ENCODE assay signal across 7 mouse cellular contexts in genomic region chr7:30099297-30099696, GRCm38 (mm10). TPM values are rescaled to one million over a fixed set of nuclear protein-coding genes. Genes with fewer than 3 reads are reported as not detected.
DNase-seq lines count a peak whose midpoint lies in the region; TF ChIP-seq lines count a peak whose summit lies in the region.

No protein-coding gene starts in this region.

- no peak for TF ChIP-seq POLR2A in brain, embryonic 14.5 days (IDR thresholded peaks at IDR 0.05; ENCODE audit: borderline replicate concordance, extremely low read depth, insufficient read depth, insufficient read length, poor library complexity, severe bottlenecking)

- intact Hi-C loops in left cerebral cortex, postnatal 4 days (cut with DNase I): no loop called here

- peak; percentile 72 for DNase-seq in left cerebral cortex, adult 11 months (ENCODE audit: low spot score)
- no peak for DNase-seq in left cerebral cortex, postnatal 4 days
- peak; percentile 71 for DNase-seq in brain, embryonic 14.5 days (ENCODE audit: low read depth)
- DNase-seq in layer of hippocampus, adult 9-11 months: peak; percentile 89
- DNase-seq in telencephalon, adult 2 months (ENCODE audit: low read depth, low spot score): peak; percentile 85
- no peak for DNase-seq in kidney, adult 11 months
- no peak for DNase-seq in neural tube, embryonic 10.5 days (ENCODE audit: extremely low spot score, low spot score)

- TF ChIP-seq CTCF in brain, embryonic 14.5 days (IDR thresholded peaks at IDR 0.05; ENCODE audit: borderline replicate concordance, extremely low read depth, insufficient read depth, insufficient read length): no peak

RNA-seq across cellular contexts. Expression of gene Zfp260, which starts 4.7 kb away (rescaled TPM):
- total RNA-seq in left cerebral cortex, postnatal 4 days (2021): 10 to 100 TPM; 64.8 to 65.3 TPM
- 44.0 and 50.7 TPM in 2 replicates for polyA plus RNA-seq in brain, embryonic 14.5 days (2012; rRNA removed)

RNA-seq across cellular contexts. Expression of gene Zfp566, which starts 9.0 kb away (rescaled TPM):
- total RNA-seq in left cerebral cortex, postnatal 4 days (2021): 10 to 100 TPM; 12.9 to 17.3 TPM
- polyA plus RNA-seq in brain, embryonic 14.5 days (2012; rRNA removed): 9.2 and 10.5 TPM in 2 replicates

RNA-seq across cellular contexts. Expression of gene Gm26920, which starts 9.1 kb away (rescaled TPM):
- 1 to 10 TPM in 1 of 2 experiments, not detected in 1; 1.9 TPM for total RNA-seq in left cerebral cortex, postnatal 4 days (2021)
- polyA plus RNA-seq in brain, embryonic 14.5 days (2012; rRNA removed): 0.38 and 1.1 TPM in 2 replicates

RNA-seq across cellular contexts. Expression of gene Zfp382, which starts 22.4 kb away (rescaled TPM):
- total RNA-seq in left cerebral cortex, postnatal 4 days (2021): 10 to 100 TPM; 33.0 to 33.9 TPM
- 9.2 and 9.5 TPM in 2 replicates for polyA plus RNA-seq in brain, embryonic 14.5 days (2012; rRNA removed)

RNA-seq across cellular contexts. Expression of gene Zfp82, which starts 26.6 kb away (rescaled TPM):
- 1 to 10 TPM; 4.6 to 8.5 TPM for total RNA-seq in left cerebral cortex, postnatal 4 days (2021)
- 3.2 and 4.9 TPM in 2 replicates for polyA plus RNA-seq in brain, embryonic 14.5 days (2012; rRNA removed)

Comparison
In these comparisons a context has a peak if more than half of its experiments do, and no peak if none do; other contexts are left out.
1. DNase-seq: peak in left cerebral cortex, adult 11 months (single experiment), brain, embryonic 14.5 days (single experiment), layer of hippocampus, adult 9-11 months (single experiment) and telencephalon, adult 2 months (single experiment); none in left cerebral cortex, postnatal 4 days (single experiment), kidney, adult 11 months (single experiment) and neural tube, embryonic 10.5 days (single experiment).